Mouse (Mus musculus): ENCODE results near the gene Dpp8. TPM values are rescaled to one million over a fixed set of nuclear protein-coding genes. Genes with fewer than 3 reads are reported as not detected.

The Dpp8 gene
- total and polyA plus RNA-seq, 3 experiments: 51.8 to 62.1 TPM; not detected in 1

GRCm38 (mm10) chr9:65074855-65075493 lies 42.8 kb downstream of the Dpp8 start:
- Histone ChIP-seq H3K27me3 (ENCODE audit: control insufficient read depth in 1 of 2, insufficient read depth in 2 of 2, low read length in 2 of 2) (no peaks in the 10 kb centered on the region), H3K4me3 (ENCODE audit: control insufficient read depth in 1 of 2, insufficient read depth in 1 of 2, low read depth in 2 of 2, low read length in 2 of 2) (peak overlapping the region in 1 of 2 experiments; percentile 21; a peak in 1 of 4 replicates), H3K79me2 (ENCODE audit: control insufficient read depth, insufficient read depth, low read length, poor library complexity) (no peaks in the 10 kb centered on the region), H3K36me3 (ENCODE audit: control insufficient read depth in 1 of 2, insufficient read depth in 2 of 2, low read length in 2 of 2) (peaks cover 7 to 16% of the 10 kb centered on the region in 2 experiments), H3K27ac (ENCODE audit: control insufficient read depth, low read depth, low read length) (peak overlapping the region; percentile 68), H3K9ac (ENCODE audit: control insufficient read depth, low read depth, low read length, poor library complexity, severe bottlenecking) (peak overlapping the region; percentile 11; the same call in 1 of the 2 replicates), H3K9me3 (replicated peaks; ENCODE audit: insufficient read depth, low read length) (no peaks in the 10 kb centered on the region), H3K4me1 (ENCODE audit: control insufficient read depth in 1 of 2, insufficient read depth in 2 of 2, low read length in 2 of 2) (peaks cover 11 to 13% of the 10 kb centered on the region in 2 experiments)
- peak; percentile 92 for DNase-seq (ENCODE audit: low read depth, low spot score)
- no peak for TF ChIP-seq NELFE (IDR thresholded peaks at IDR 0.05; ENCODE audit: low read depth, low read length)
- no peak for TF ChIP-seq TCF12 (IDR thresholded peaks at IDR 0.05; ENCODE audit: low read depth, low read length)
- no peak for TF ChIP-seq POLR2AphosphoS5 (IDR thresholded peaks at IDR 0.05; ENCODE audit: borderline replicate concordance, low read depth, low read length)
- 0 out of 2 replicates have a peak, but pooled peaks have one; percentile 8 for TF ChIP-seq MAX (IDR thresholded peaks at IDR 0.05; ENCODE audit: low read length)
- TF ChIP-seq POLR2AphosphoS2 (IDR thresholded peaks at IDR 0.05; ENCODE audit: low read length): peak; percentile 31; the same call in 1 of the 2 replicates
- TF ChIP-seq ETS1 (IDR thresholded peaks at IDR 0.05; ENCODE audit: low read depth, low read length): peak; percentile 37
- TF ChIP-seq ELF1 (IDR thresholded peaks at IDR 0.05; ENCODE audit: low read depth, low read length): peak; percentile 54; the same call in 1 of the 2 replicates
- no peak for TF ChIP-seq GATA1 (IDR thresholded peaks at IDR 0.05; ENCODE audit: low read depth, low read length)
- no peak for TF ChIP-seq JUND (IDR thresholded peaks at IDR 0.05; ENCODE audit: low read depth, low read length)
- no peak for TF ChIP-seq GABPA (IDR thresholded peaks at IDR 0.05; ENCODE audit: low read depth, low read length)
- TF ChIP-seq SMC3 (IDR thresholded peaks at IDR 0.05; ENCODE audit: low read depth, low read length): no peak
- TF ChIP-seq HCFC1 (IDR thresholded peaks at IDR 0.05; ENCODE audit: low read depth, low read length): peak; percentile 34; the same call in 1 of the 2 replicates
- TF ChIP-seq EP300 (IDR thresholded peaks at IDR 0.05; ENCODE audit: low read depth in 1 of 2, low read length in 2 of 2): peak in 1 of 2 experiments; percentile 80; a peak in 2 of 4 replicates
- peak; percentile 48; the same call in 1 of the 2 replicates for TF ChIP-seq RCOR1 (IDR thresholded peaks at IDR 0.05; ENCODE audit: low read depth, low read length)
- TF ChIP-seq ZNF384 (IDR thresholded peaks at IDR 0.05; ENCODE audit: low read depth, low read length): no peak
- peak; percentile 75 for TF ChIP-seq SIN3A (IDR thresholded peaks at IDR 0.05; ENCODE audit: low read length)
- TF ChIP-seq TAL1 (IDR thresholded peaks at IDR 0.05; ENCODE audit: low read length): no peak
- peak; percentile 40; the same call in 1 of the 2 replicates for TF ChIP-seq MXI1 (IDR thresholded peaks at IDR 0.05; ENCODE audit: low read depth, low read length)
- no peak for TF ChIP-seq UBTF (IDR thresholded peaks at IDR 0.05; ENCODE audit: borderline replicate concordance, insufficient read depth, low read depth, low read length)

DNA sequence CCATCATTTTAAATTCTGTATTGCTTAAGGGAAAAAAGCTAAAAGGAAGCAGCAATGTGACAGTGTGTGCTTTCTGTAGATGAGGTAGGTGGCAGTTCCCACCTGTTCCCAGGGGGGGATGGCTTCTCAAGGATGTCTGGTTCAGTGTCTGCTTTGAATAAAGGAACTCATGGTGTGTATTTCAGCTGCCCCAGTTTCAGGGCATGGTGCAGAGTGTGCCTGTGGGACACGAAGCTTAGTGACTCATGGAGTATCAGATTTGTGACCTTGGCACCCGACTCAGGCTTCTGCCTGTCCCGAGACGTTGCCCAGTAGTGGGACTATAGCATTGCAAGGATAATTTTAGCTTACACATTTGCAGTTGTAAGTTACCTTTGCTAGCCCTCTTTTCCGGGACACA lies 45.3 kb downstream of the Dpp8 start:
- Histone ChIP-seq H3K9me3 (replicated peaks; ENCODE audit: insufficient read depth, low read length) (no peaks in the 10 kb centered on the region), H3K36me3 (ENCODE audit: control insufficient read depth in 1 of 2, insufficient read depth in 2 of 2, low read length in 2 of 2) (peaks cover 7 to 13% of the 10 kb centered on the region in 2 experiments), H3K27ac (ENCODE audit: control insufficient read depth, low read depth, low read length) (no peak overlapping the region), H3K79me2 (ENCODE audit: control insufficient read depth, insufficient read depth, low read length, poor library complexity) (no peaks in the 10 kb centered on the region), H3K4me3 (ENCODE audit: control insufficient read depth in 1 of 2, insufficient read depth in 1 of 2, low read depth in 2 of 2, low read length in 2 of 2) (no peak overlapping the region), H3K27me3 (ENCODE audit: control insufficient read depth in 1 of 2, insufficient read depth in 2 of 2, low read length in 2 of 2) (no peaks in the 10 kb centered on the region), H3K9ac (ENCODE audit: control insufficient read depth, low read depth, low read length, poor library complexity, severe bottlenecking) (no peak overlapping the region), H3K4me1 (ENCODE audit: control insufficient read depth in 1 of 2, insufficient read depth in 2 of 2, low read length in 2 of 2) (peaks cover 9 to 13% of the 10 kb centered on the region in 2 experiments)
- DNase-seq (ENCODE audit: low read depth, low spot score): no peak
- TF ChIP-seq GATA1 (IDR thresholded peaks at IDR 0.05; ENCODE audit: low read depth, low read length): no peak
- no peak for TF ChIP-seq NRF1 (IDR thresholded peaks at IDR 0.05; ENCODE audit: insufficient read depth, low read depth, low read length, poor library complexity, severe bottlenecking)
- no peak for TF ChIP-seq EP300 (IDR thresholded peaks at IDR 0.05; ENCODE audit: low read depth in 1 of 2, low read length in 2 of 2)
- TF ChIP-seq MYC (IDR thresholded peaks at IDR 0.05; ENCODE audit: low read depth, low read length): no peak
- TF ChIP-seq HCFC1 (IDR thresholded peaks at IDR 0.05; ENCODE audit: low read depth, low read length): no peak
- TF ChIP-seq MYB (IDR thresholded peaks at IDR 0.05; ENCODE audit: low read depth, low read length): no peak
- no peak for TF ChIP-seq GABPA (IDR thresholded peaks at IDR 0.05; ENCODE audit: low read depth, low read length)
- no peak for TF ChIP-seq SIN3A (IDR thresholded peaks at IDR 0.05; ENCODE audit: low read length)
- TF ChIP-seq ZNF384 (IDR thresholded peaks at IDR 0.05; ENCODE audit: low read depth, low read length): no peak
- TF ChIP-seq ZKSCAN1 (IDR thresholded peaks at IDR 0.05; ENCODE audit: low read depth, low read length): no peak
- TF ChIP-seq UBTF (IDR thresholded peaks at IDR 0.05; ENCODE audit: borderline replicate concordance, insufficient read depth, low read depth, low read length): no peak
- TF ChIP-seq SMC3 (IDR thresholded peaks at IDR 0.05; ENCODE audit: low read depth, low read length): no peak
- TF ChIP-seq ELF1 (IDR thresholded peaks at IDR 0.05; ENCODE audit: low read depth, low read length): no peak
- TF ChIP-seq POLR2AphosphoS5 (IDR thresholded peaks at IDR 0.05; ENCODE audit: borderline replicate concordance, low read depth, low read length): no peak
- TF ChIP-seq ZC3H11A (IDR thresholded peaks at IDR 0.05; ENCODE audit: low read depth, low read length): no peak
- no peak for TF ChIP-seq POLR2A (IDR thresholded peaks at IDR 0.05; ENCODE audit: control insufficient read depth in 1 of 2, insufficient read depth in 1 of 2, low read depth in 1 of 2, low read length in 2 of 2, poor library complexity in 1 of 2)
- TF ChIP-seq CHD1 (IDR thresholded peaks at IDR 0.05; ENCODE audit: low read depth, low read length): no peak
- no peak for TF ChIP-seq TBP (IDR thresholded peaks at IDR 0.05; ENCODE audit: low read depth, low read length)

All from MEL (cell line).